Mouse (Mus musculus) ES-CJ7 (cell line): Measurements from ENCODE around the gene Nav3.
A peak's percentile ranks its signal among the peaks of the same experiment; 100 is the strongest.
"Not testable (repeated sequence)": the region's sequence is repeated elsewhere in the genome, so short reads cannot be mapped to it uniquely, and the experiment has no call there.

Source experiments
- DNase-seq: peaks from one replicate; pipeline ENCODE4 v3.0.0; 2011; ENCODE audit warnings: low read depth, low spot score

Gene Nav3

GRCm38 (mm10) chr10:110076575-110076974 is 379.4 kb downstream of the Nav3 start:
- no peak for DNase-seq

- no peak for DNase-seq
Measured at GRCm38 (mm10) chr10:110072355-110072754, 383.6 kb downstream of the Nav3 start.

GRCm38 (mm10) chr10:110061166-110061565 is 394.8 kb downstream of the Nav3 start:
- DNase-seq, result no peak

- no peak for DNase-seq
Measured at GRCm38 (mm10) chr10:110037547-110037946, 418.5 kb downstream of the Nav3 start.

- no peak for DNase-seq
Measured at GRCm38 (mm10) chr10:110034582-110035099, 421.4 kb downstream of the Nav3 start.

- peak; percentile 61 for DNase-seq
Measured at GRCm38 (mm10) chr10:110024897-110025296, 431.1 kb downstream of the Nav3 start.

- no peak for DNase-seq
Measured at GRCm38 (mm10) chr10:110022100-110022499, 433.9 kb downstream of the Nav3 start.

- DNase-seq, result no peak
Measured at GRCm38 (mm10) chr10:110019266-110019866, 436.6 kb downstream of the Nav3 start.

- not testable (repeated sequence) for DNase-seq
Measured at GRCm38 (mm10) chr10:110001328-110001727, 454.7 kb downstream of the Nav3 start.

- DNase-seq, result no peak
Measured at GRCm38 (mm10) chr10:110000755-110001247, 455.2 kb downstream of the Nav3 start.

- DNase-seq, result no peak
Measured at GRCm38 (mm10) chr10:109999904-110000303, 456.1 kb downstream of the Nav3 start.

- no peak for DNase-seq
Measured at GRCm38 (mm10) chr10:109994302-109994701, 461.7 kb downstream of the Nav3 start.

GRCm38 (mm10) chr10:109985824-109986485 is 470.0 kb downstream of the Nav3 start:
- DNase-seq, result no peak

GRCm38 (mm10) chr10:109976351-109976750 is 479.7 kb downstream of the Nav3 start:
- DNase-seq, result no peak

GRCm38 (mm10) chr10:109974177-109974576 is 481.8 kb downstream of the Nav3 start:
- no peak for DNase-seq

- DNase-seq, result no peak
Measured at GRCm38 (mm10) chr10:109973483-109973882, 482.5 kb downstream of the Nav3 start.

- no peak for DNase-seq
Measured at GRCm38 (mm10) chr10:109950296-109950695, 505.7 kb downstream of the Nav3 start.

GRCm38 (mm10) chr10:109929319-109929622 is 526.7 kb downstream of the Nav3 start:
- DNase-seq, result no peak

GRCm38 (mm10) chr10:109928547-109929318 is 527.3 kb downstream of the Nav3 start:
- no peak for DNase-seq

GRCm38 (mm10) chr10:109926149-109926548 is 529.9 kb downstream of the Nav3 start:
- DNase-seq, result no peak

GRCm38 (mm10) chr10:109924136-109924535 is 531.9 kb downstream of the Nav3 start:
- DNase-seq, result no peak

GRCm38 (mm10) chr10:109921368-109921767 is 534.6 kb downstream of the Nav3 start:
- no peak for DNase-seq
